ENCODE assay signal across 7 mouse cellular contexts in genomic region chr6:94966962-94967361, GRCm38 (mm10).
DNase-seq lines count a peak whose midpoint lies in the region; ATAC-seq and TF ChIP-seq lines count a peak whose summit lies in the region.

No protein-coding gene starts in this region.

- H3K36me3 ChIP-seq in kidney, postnatal 0 days (ENCODE audit: insufficient read depth, low read length): no peaks in the 10 kb centered on the region
- H3K36me3 ChIP-seq in CH12.LX (replicated peaks in 1 of 2; ENCODE audit: control insufficient read depth in 1 of 2, insufficient read depth in 1 of 2, low read length in 1 of 2): no peaks in the 10 kb centered on the region
- no peaks in the 10 kb centered on the region for H3K36me3 ChIP-seq in hindbrain, embryonic 16.5 days (ENCODE audit: control insufficient read depth, insufficient read depth, low read length)

- H3K9ac ChIP-seq in kidney, postnatal 0 days (ENCODE audit: low read depth, low read length): no peak overlapping the region
- no peak overlapping the region for H3K9ac ChIP-seq in CH12.LX (ENCODE audit: insufficient read depth, low read depth)
- no peak overlapping the region for H3K9ac ChIP-seq in hindbrain, embryonic 16.5 days (ENCODE audit: low read depth, low read length)

- TF ChIP-seq CTCF in kidney, postnatal 0 days (IDR thresholded peaks at IDR 0.05; ENCODE audit: low read depth): peak; percentile 87
- peak in 1 of 2 experiments; percentile 86; a peak in 3 of 4 replicates for TF ChIP-seq CTCF in CH12.LX (conservative IDR thresholded peaks at IDR 0.05 in 1 of 2, IDR thresholded peaks at IDR 0.05 in 1 of 2; ENCODE audit: low read depth in 2 of 2, low read length in 2 of 2)

- H3K79me2 ChIP-seq in CH12.LX (replicated peaks; ENCODE audit: control insufficient read depth, extremely low read depth, insufficient read depth, poor library complexity, severe bottlenecking): no peaks in the 10 kb centered on the region

- no peaks in the 10 kb centered on the region for H3K4me1 ChIP-seq in kidney, postnatal 0 days (replicated peaks; ENCODE audit: insufficient read depth, low read length)
- H3K4me1 ChIP-seq in CH12.LX (ENCODE audit: control insufficient read depth in 1 of 2, insufficient read depth in 2 of 2): peaks cover 0 to 6% of the 10 kb centered on the region in 2 experiments; a peak in 1 of 4 replicates
- H3K4me1 ChIP-seq in hindbrain, embryonic 16.5 days (ENCODE audit: control insufficient read depth, insufficient read depth, low read depth, low read length): no peaks in the 10 kb centered on the region; the same call in 1 of the 2 replicates

- in situ Hi-C loops in CH12.LX (cut with MboI; ENCODE audit: low pct_ligation_motif_present, low pct_unique_long_range_greater_than_20kb, low sequenced_read_pairs): no loop called here

- no peak for TF ChIP-seq POLR2A in CH12.LX (IDR thresholded peaks at IDR 0.05; ENCODE audit: low read depth, low read length)

- no peak for ATAC-seq in kidney, postnatal 0 days (replicated peaks; ENCODE audit: low FRiP score, low read depth)
- peak; percentile 60; the same call in 1 of the 2 replicates for ATAC-seq in hindbrain, embryonic 16.5 days

- no peak overlapping the region for H3K27ac ChIP-seq in kidney, postnatal 0 days
- H3K27ac ChIP-seq in CH12.LX (ENCODE audit: insufficient read depth, low read depth): no peak overlapping the region
- no peak overlapping the region for H3K27ac ChIP-seq in hindbrain, embryonic 16.5 days (ENCODE audit: low read depth, low read length)

- peak; percentile 96 for DNase-seq in kidney, postnatal 0 days (ENCODE audit: low spot score)
- DNase-seq in kidney, postnatal 25 days: no peak
- DNase-seq in CH12.LX (ENCODE audit: extremely low read depth): peak; percentile 52
- peak; percentile 89 for DNase-seq in adipocyte (ENCODE audit: low spot score)
- DNase-seq in retina, embryonic 14.5 days (ENCODE audit: low spot score): peak; percentile 86
- DNase-seq in right cerebral cortex, adult 18-20 months: no peak

- H3K4me2 ChIP-seq in kidney, postnatal 0 days (ENCODE audit: low read length): no peak overlapping the region
- H3K4me2 ChIP-seq in CH12.LX (ENCODE audit: insufficient read depth, low read depth, poor library complexity, severe bottlenecking): no peak overlapping the region
- H3K4me2 ChIP-seq in hindbrain, embryonic 16.5 days (ENCODE audit: low read length): no peak overlapping the region

- TF ChIP-seq EP300 in CH12.LX (IDR thresholded peaks at IDR 0.05; ENCODE audit: low read length): no peak

- H3K27me3 ChIP-seq in kidney, postnatal 0 days (ENCODE audit: insufficient read depth, low read length): no peaks in the 10 kb centered on the region
- H3K27me3 ChIP-seq in CH12.LX (replicated peaks): no peaks in the 10 kb centered on the region
- H3K27me3 ChIP-seq in hindbrain, embryonic 16.5 days (replicated peaks; ENCODE audit: control insufficient read depth, insufficient read depth, low read length): no peaks in the 10 kb centered on the region

- peak; percentile 72 for TF ChIP-seq RAD21 in CH12.LX (IDR thresholded peaks at IDR 0.05; ENCODE audit: low read depth, low read length)

- H3K9me3 ChIP-seq in kidney, postnatal 0 days (replicated peaks; ENCODE audit: low read length): no peaks in the 10 kb centered on the region
- H3K9me3 ChIP-seq in CH12.LX (replicated peaks; ENCODE audit: low read length): no peaks in the 10 kb centered on the region
- no peaks in the 10 kb centered on the region for H3K9me3 ChIP-seq in hindbrain, embryonic 16.5 days (ENCODE audit: control insufficient read depth, low read length)

- WGBS in kidney, postnatal 0 days: 5% methylated on average over 3 of the region's 3 CpGs
- 10% methylated on average over 3 of the region's 3 CpGs for WGBS in hindbrain, embryonic 16.5 days

- H3K4me3 ChIP-seq in kidney, postnatal 0 days (replicated peaks; ENCODE audit: low read depth, low read length): no peak overlapping the region
- H3K4me3 ChIP-seq in CH12.LX (replicated peaks in 1 of 3; ENCODE audit: low read depth in 2 of 3, low read length in 2 of 3, poor library complexity in 1 of 3): no peak overlapping the region
- H3K4me3 ChIP-seq in hindbrain, embryonic 16.5 days (ENCODE audit: low read length): no peak overlapping the region

- dilution Hi-C loops in CH12.LX (cut with MboI; ENCODE audit: extremely low pct_ligation_motif_present, extremely low pct_unique_long_range_greater_than_20kb, low sequenced_read_pairs): no loop called here

TF ChIP-seq in CH12.LX, 34 proteins besides CTCF, POLR2A, EP300 and RAD21:
- TF ChIP-seq SMC3 (IDR thresholded peaks at IDR 0.05; ENCODE audit: low read depth, low read length) (peak; percentile 51), JUND (conservative IDR thresholded peaks at IDR 0.05; ENCODE audit: low read depth, low read length) (no peak), MAZ (IDR thresholded peaks at IDR 0.05; ENCODE audit: low read depth, low read length) (no peak), KAT2A (IDR thresholded peaks at IDR 0.05; ENCODE audit: insufficient replicate concordance, low read length) (no peak), JUN (IDR thresholded peaks at IDR 0.05; ENCODE audit: insufficient read depth, low read depth, low read length) (no peak), ETS1 (conservative IDR thresholded peaks at IDR 0.05; ENCODE audit: low read depth, low read length) (no peak), UBTF (IDR thresholded peaks at IDR 0.05; ENCODE audit: low read depth, low read length) (no peak), ZNF384 (IDR thresholded peaks at IDR 0.05; ENCODE audit: low read depth, low read length) (peak; percentile 65)

Comparison
In these comparisons a context has a peak if more than half of its experiments do, and no peak if none do; other contexts are left out.
1. DNase-seq: peak in kidney, postnatal 0 days (single experiment), CH12.LX (single experiment), adipocyte (single experiment) and retina, embryonic 14.5 days (single experiment); none in kidney, postnatal 25 days (0 of 2) and right cerebral cortex, adult 18-20 months (single experiment).